Mouse (Mus musculus) A20 (cell line): ENCODE results near the gene Itgal.

ENCODE experiments used
- DNase-seq: peaks from one replicate; pipeline ENCODE4 v3.0.0-alpha.2; 2011; ENCODE audit warnings: low read depth, low spot score

Gene Itgal

GRCm38 (mm10) chr7:127278311-127278710, 17.7 kb upstream of the Itgal start:
- peak; percentile 81 for DNase-seq

- peak; percentile 48 for DNase-seq
Measured at GRCm38 (mm10) chr7:127280092-127280491, 16.0 kb upstream of the Itgal start.

GRCm38 (mm10) chr7:127281114-127281513, 14.9 kb upstream of the Itgal start:
- DNase-seq, result no peak

GRCm38 (mm10) chr7:127282190-127282589, 13.9 kb upstream of the Itgal start:
- DNase-seq, result no peak

- no peak for DNase-seq
Measured at GRCm38 (mm10) chr7:127285154-127285553, 10.9 kb upstream of the Itgal start.

GRCm38 (mm10) chr7:127287940-127288339, 8.1 kb upstream of the Itgal start:
- DNase-seq, result peak; percentile 80

- DNase-seq, result no peak
Measured at GRCm38 (mm10) chr7:127289306-127289705, 6.8 kb upstream of the Itgal start.

GRCm38 (mm10) chr7:127290142-127290541, 5.9 kb upstream of the Itgal start:
- DNase-seq, result peak; percentile 80

GRCm38 (mm10) chr7:127296786-127297555, 911 bp downstream of the Itgal start:
- peak; percentile 59 for DNase-seq

- no peak for DNase-seq
Measured at GRCm38 (mm10) chr7:127297586-127298193, 1.6 kb downstream of the Itgal start.

- DNase-seq, result no peak
Measured at GRCm38 (mm10) chr7:127308431-127308830, 12.4 kb downstream of the Itgal start.

GRCm38 (mm10) chr7:127308887-127309286, 12.8 kb downstream of the Itgal start:
- DNase-seq, result peak; percentile 60

- DNase-seq, result no peak
Measured at GRCm38 (mm10) chr7:127309951-127310350, 13.9 kb downstream of the Itgal start.

GRCm38 (mm10) chr7:127313912-127314311, 17.9 kb downstream of the Itgal start:
- DNase-seq, result no peak

- no peak for DNase-seq
Measured at GRCm38 (mm10) chr7:127321106-127321505, 25.0 kb downstream of the Itgal start.

- DNase-seq, result no peak
Measured at GRCm38 (mm10) chr7:127322085-127322484, 26.0 kb downstream of the Itgal start.

- DNase-seq, result no peak
Measured at GRCm38 (mm10) chr7:127324944-127325343, 28.9 kb downstream of the Itgal start.

- DNase-seq, result no peak
Measured at GRCm38 (mm10) chr7:127325550-127325949, 29.5 kb downstream of the Itgal start.

- no peak for DNase-seq
Measured at GRCm38 (mm10) chr7:127326685-127327084, 30.6 kb downstream of the Itgal start.

- DNase-seq, result no peak
Measured at GRCm38 (mm10) chr7:127333240-127333639, 37.2 kb downstream of the Itgal start.

- no peak for DNase-seq
Measured at GRCm38 (mm10) chr7:127335604-127336003, 39.5 kb downstream of the Itgal start.

- no peak for DNase-seq
Measured at GRCm38 (mm10) chr7:127337636-127338035, 41.6 kb downstream of the Itgal start.

- no peak for DNase-seq
Measured at GRCm38 (mm10) chr7:127341356-127341755, 45.3 kb downstream of the Itgal start.
